Mouse (Mus musculus) retina, postnatal 7 days (tissue): ENCODE data around the gene Mrps18a.
A peak's percentile ranks its signal among the peaks of the same experiment; 100 is the strongest.

Experiments used
- DNase-seq: peaks from one replicate; pipeline ENCODE4 v3.0.0-alpha.2; 2012; ENCODE audit warnings: low read depth, low spot score

Gene Mrps18a

GRCm38 (mm10) chr17:46110402-46111289 lies at the start of gene Mrps18a:
Mrps18a (plus strand) TSS chr17:46110986.
- peak; percentile 82 for DNase-seq

GRCm38 (mm10) chr17:46063283-46063973 lies 47.4 kb upstream of the Mrps18a start:
- DNase-seq = peak; percentile 46

GRCm38 (mm10) chr17:46063974-46064312 lies 46.8 kb upstream of the Mrps18a start:
- DNase-seq = no peak

GRCm38 (mm10) chr17:46070046-46070445 lies 40.7 kb upstream of the Mrps18a start:
- no peak for DNase-seq

GRCm38 (mm10) chr17:46071531-46071930 lies 39.3 kb upstream of the Mrps18a start:
- DNase-seq = no peak

GRCm38 (mm10) chr17:46073730-46074301 lies 37.0 kb upstream of the Mrps18a start:
- no peak for DNase-seq

GRCm38 (mm10) chr17:46074398-46075115 lies 36.2 kb upstream of the Mrps18a start:
- no peak for DNase-seq

GRCm38 (mm10) chr17:46075116-46075485 lies 35.7 kb upstream of the Mrps18a start:
- DNase-seq = no peak

GRCm38 (mm10) chr17:46075551-46076259 lies 35.1 kb upstream of the Mrps18a start:
- DNase-seq = no peak

- DNase-seq = no peak
Measured at GRCm38 (mm10) chr17:46076260-46076551, 34.6 kb upstream of the Mrps18a start.

- DNase-seq = no peak
Measured at GRCm38 (mm10) chr17:46077921-46078534, 32.8 kb upstream of the Mrps18a start.

- no peak for DNase-seq
Measured at GRCm38 (mm10) chr17:46079037-46079436, 31.7 kb upstream of the Mrps18a start.

GRCm38 (mm10) chr17:46080388-46080787 lies 30.4 kb upstream of the Mrps18a start:
- DNase-seq = no peak

GRCm38 (mm10) chr17:46081042-46081441 lies 29.7 kb upstream of the Mrps18a start:
- no peak for DNase-seq

GRCm38 (mm10) chr17:46081657-46082056 lies 29.1 kb upstream of the Mrps18a start:
- no peak for DNase-seq

- DNase-seq = no peak
Measured at GRCm38 (mm10) chr17:46083381-46083780, 27.4 kb upstream of the Mrps18a start.

GRCm38 (mm10) chr17:46084091-46084501 lies 26.7 kb upstream of the Mrps18a start:
- peak; percentile 72 for DNase-seq

GRCm38 (mm10) chr17:46086341-46086870 lies 24.4 kb upstream of the Mrps18a start:
- no peak for DNase-seq

- DNase-seq = no peak
Measured at GRCm38 (mm10) chr17:46091351-46091750, 19.4 kb upstream of the Mrps18a start.

- no peak for DNase-seq
Measured at GRCm38 (mm10) chr17:46091899-46092298, 18.9 kb upstream of the Mrps18a start.

- no peak for DNase-seq
Measured at GRCm38 (mm10) chr17:46098525-46098924, 12.3 kb upstream of the Mrps18a start.
